Mouse (Mus musculus): ENCODE data around the gene Rilpl1.

GRCm38 (mm10) chr5:124493455-124493854, 37.7 kb downstream of the Rilpl1 start:
- TF ChIP-seq CTCF (IDR thresholded peaks at IDR 0.05; ENCODE audit: insufficient read depth, low read depth, low read length) (no peak), POLR2A (IDR thresholded peaks at IDR 0.05; ENCODE audit: insufficient read depth, low read depth, low read length) (no peak)

Measured in olfactory bulb, adult 2 months (tissue).